Mouse (Mus musculus) lung, adult 2 months (tissue): ENCODE results near the gene Rassf5.

Source experiments
- CTCF ChIP-seq: fragments of 200-500 bp; IDR thresholded peaks from 2 replicates; pipeline ENCODE4 v1.5.1; 2011; ENCODE audit warnings: mild to moderate bottlenecking, low read length, control low read depth; ENCODE audit not compliant: insufficient read depth
- POLR2A ChIP-seq: fragments of 200-500 bp; IDR thresholded peaks from 2 replicates; pipeline ENCODE4 v1.6.1; 2011; ENCODE audit warnings: low read depth, mild to moderate bottlenecking, control low read depth, low read length, borderline replicate concordance; ENCODE audit errors: extremely low read depth

- no peak for TF ChIP-seq POLR2A
- TF ChIP-seq CTCF, result no peak
Measured at GRCm38 (mm10) chr1:131134231-131134630, 110.8 kb downstream of the Rassf5 start.
